Mouse (Mus musculus) olfactory bulb, adult 2 months (tissue): ENCODE results near the gene Preb. TPM values are rescaled to one million over a fixed set of nuclear protein-coding genes. Genes with fewer than 3 reads are reported as not detected.

ENCODE experiments used
- H3K27ac ChIP-seq: fragments of 200-500 bp; 2 replicates; pipeline ENCODE4 v1.5.1; 2012; ENCODE audit warnings: low read depth, low read length; ENCODE audit not compliant: insufficient read depth
- H3K4me1 ChIP-seq: fragments of 200-500 bp; 2 replicates; pipeline ENCODE4 v1.6.1; 2012; ENCODE audit warnings: low read length; ENCODE audit not compliant: control insufficient read depth, insufficient read depth
- H3K4me3 ChIP-seq: fragments of 200-500 bp; 2 replicates; pipeline ENCODE4 v1.5.1; 2012; ENCODE audit warnings: mild to moderate bottlenecking, low read depth, low read length, moderate library complexity; ENCODE audit not compliant: insufficient read depth
- CTCF ChIP-seq: fragments of 200-500 bp; IDR thresholded peaks from 2 replicates; pipeline ENCODE4 v1.5.1; 2012; ENCODE audit warnings: low read depth, mild to moderate bottlenecking, low read length, moderate library complexity; ENCODE audit not compliant: insufficient read depth
- POLR2A ChIP-seq: fragments of 200-500 bp; IDR thresholded peaks from 2 replicates; pipeline ENCODE4 v1.6.1; 2012; ENCODE audit warnings: mild to moderate bottlenecking, low read depth, low read length, moderate library complexity; ENCODE audit not compliant: insufficient read depth
- WGBS: fragments of 180-500 bp; shearing (Covaris S2); methylation state at CpG from one replicate; pipeline ENCODE4 v1.1.7; 2018; 5-methylcytosine and 5-hydroxymethylcytosine counted together
- polyA plus RNA-seq: library from polyadenylated mRNA; stranded (reverse); fragments of >200 nt; gene quantifications from 2 replicates; pipeline ENCODE4 v1.2.4, GENCODE M21; 2012; ENCODE audit warnings: low replicate concordance; ENCODE audit not compliant: missing spikeins, insufficient read depth, insufficient read length

The Preb gene
- polyA plus RNA-seq, 1 experiment, result not detected

DNA sequence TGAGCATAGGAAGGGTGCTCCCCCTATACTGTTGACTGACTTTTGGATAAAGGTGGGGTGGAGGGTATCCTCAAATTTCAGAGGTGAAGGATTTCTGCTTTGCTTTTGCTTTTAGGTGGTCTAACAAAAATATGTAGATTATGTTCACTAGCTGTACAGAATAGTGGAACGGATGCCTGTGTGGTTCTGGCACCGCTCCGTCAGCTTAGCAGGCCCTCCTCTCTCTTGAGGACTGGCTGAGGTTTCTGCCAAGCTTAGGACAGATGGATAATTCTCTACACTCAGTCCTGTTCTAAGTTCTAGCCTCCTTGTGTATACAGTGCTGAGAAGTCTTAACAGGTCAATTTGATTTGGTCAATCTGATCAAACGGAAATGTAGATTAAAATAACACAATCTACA is 9.7 kb downstream of the Preb start:
- 33% methylated on average over 4 of the region's 4 CpGs for WGBS
- H3K27ac ChIP-seq, result peak overlapping the region; percentile 5; the same call in 1 of the 2 replicates

DNA sequence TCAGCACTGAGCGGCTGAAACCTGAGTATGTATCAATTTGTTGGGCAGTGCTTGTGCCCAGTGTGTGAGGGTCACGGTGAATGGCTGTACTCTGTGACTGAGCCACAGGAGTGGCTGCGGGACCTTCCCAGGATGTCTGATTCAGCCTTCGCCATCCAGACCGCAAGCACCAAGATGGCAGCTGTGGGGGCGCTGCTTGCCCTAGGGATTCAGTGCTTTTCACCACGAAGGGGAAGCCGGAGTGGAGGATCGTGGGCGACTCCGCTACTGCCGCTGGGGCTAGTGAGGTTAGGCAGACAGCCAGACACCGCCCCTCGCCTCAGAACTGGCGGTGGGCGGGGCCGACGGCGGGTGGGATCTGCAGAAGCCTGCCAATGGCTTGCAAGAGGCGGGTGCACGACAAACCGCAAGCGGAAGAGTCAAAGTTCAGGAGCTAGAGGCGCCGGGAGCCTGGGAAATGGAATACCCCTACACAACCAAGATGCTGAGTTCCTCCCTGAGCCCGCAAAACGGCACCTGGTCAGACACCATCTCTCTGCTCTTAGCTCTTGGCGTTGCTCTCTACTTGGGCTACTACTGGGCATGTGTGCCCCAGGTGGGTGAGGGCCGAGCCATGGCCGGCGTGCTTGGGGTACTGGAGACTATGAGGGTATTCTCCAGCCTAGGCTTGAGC is 10.4 kb downstream of the Preb start:
- peaks cover 14% of the 10 kb centered on the region for H3K4me1 ChIP-seq
- H3K4me3 ChIP-seq, result peak overlapping the region; percentile 60
- no peak for TF ChIP-seq CTCF
- TF ChIP-seq POLR2A, result peak; percentile 59
- peak overlapping the region; percentile 78 for H3K27ac ChIP-seq
- WGBS, result under 1% methylated on average over 31 of the region's 31 CpGs

More for the DNA sequence above, 9.7 kb downstream of the Preb start:
- Histone ChIP-seq H3K4me3 (peak overlapping the region; percentile 60), H3K4me1 (peaks cover 7% of the 10 kb centered on the region)
- TF ChIP-seq CTCF (no peak), POLR2A (no peak)

GRCm38 (mm10) chr5:30948620-30949019 is 11.5 kb downstream of the Preb start:
- Histone ChIP-seq H3K4me1 (peaks cover 14% of the 10 kb centered on the region), H3K4me3 (no peak overlapping the region), H3K27ac (no peak overlapping the region)
- WGBS, result 83% methylated on average over 5 of the region's 5 CpGs
- TF ChIP-seq POLR2A (no peak), CTCF (no peak)

GRCm38 (mm10) chr5:30944956-30945781 is 15.0 kb downstream of the Preb start, which contains the start of gene Cgref1:
Gene Cgref1, minus strand, starts transcription at chr5:30945591.
- 0 out of 2 replicates have a peak, but pooled peaks have one; percentile 13 for TF ChIP-seq CTCF
- TF ChIP-seq POLR2A, result no peak
- peak within 1 kb of the TSS; percentile 50 for H3K4me3 ChIP-seq
- WGBS, result 6% methylated on average over 44 of the region's 44 CpGs
- no peak within 1 kb of the TSS for H3K27ac ChIP-seq
- H3K4me1 ChIP-seq, result peaks cover 11% of the 10 kb centered on the region

DNA sequence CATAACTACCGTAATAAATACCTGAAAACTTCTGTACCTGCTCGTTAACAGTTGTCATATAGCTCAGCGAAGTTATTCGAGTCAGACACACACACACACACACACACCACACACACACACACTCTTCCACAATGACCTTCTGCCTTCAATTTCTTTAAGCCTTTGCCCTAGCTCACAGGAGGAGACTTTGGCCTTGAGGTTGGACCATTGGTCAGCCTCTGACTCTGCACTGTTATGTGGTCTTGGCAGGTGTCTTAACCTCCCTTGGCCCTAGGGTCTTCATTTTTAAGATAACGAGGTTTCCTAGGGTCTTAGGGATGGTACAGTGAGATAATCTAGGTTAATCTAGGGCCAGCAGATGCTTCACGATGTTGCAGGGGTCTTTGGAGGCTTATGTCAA is 15.8 kb downstream of the Preb start:
- Histone ChIP-seq H3K4me1 (peaks cover 11% of the 10 kb centered on the region), H3K27ac (no peak overlapping the region), H3K4me3 (no peak overlapping the region)
- TF ChIP-seq CTCF (no peak), POLR2A (no peak)
- WGBS, result 92% methylated on average over 6 of the region's 6 CpGs

- peaks cover 8% of the 10 kb centered on the region for H3K4me1 ChIP-seq
- H3K4me3 ChIP-seq, result no peak overlapping the region
- TF ChIP-seq POLR2A (no peak), CTCF (no peak)
- H3K27ac ChIP-seq, result no peak overlapping the region
- 95% methylated on average over 2 of the region's 2 CpGs for WGBS
Measured at GRCm38 (mm10) chr5:30943004-30943403, 17.2 kb downstream of the Preb start.

- no peak overlapping the region for H3K4me3 ChIP-seq
Measured at GRCm38 (mm10) chr5:30934725-30935461, 25.3 kb downstream of the Preb start.

GRCm38 (mm10) chr5:30933705-30934104 is 26.5 kb downstream of the Preb start:
- H3K4me1 ChIP-seq, result peaks cover 7% of the 10 kb centered on the region; the same call in 1 of the 2 replicates
- no peak for TF ChIP-seq CTCF
- no peak for TF ChIP-seq POLR2A

More at GRCm38 (mm10) chr5:30934725-30935461, 25.3 kb downstream of the Preb start:
- no peak for TF ChIP-seq CTCF
- no peak for TF ChIP-seq POLR2A
- peaks cover 7% of the 10 kb centered on the region; the same call in 1 of the 2 replicates for H3K4me1 ChIP-seq
- no peak overlapping the region for H3K27ac ChIP-seq
- 75% methylated on average over 5 of the region's 5 CpGs for WGBS

More at GRCm38 (mm10) chr5:30933705-30934104, 26.5 kb downstream of the Preb start:
- Histone ChIP-seq H3K4me3 (no peak overlapping the region), H3K27ac (no peak overlapping the region)
- WGBS, result 70% methylated on average over 5 of the region's 5 CpGs
